ENCODE assay signal across 9 mouse cellular contexts in the genomic region with DNA sequence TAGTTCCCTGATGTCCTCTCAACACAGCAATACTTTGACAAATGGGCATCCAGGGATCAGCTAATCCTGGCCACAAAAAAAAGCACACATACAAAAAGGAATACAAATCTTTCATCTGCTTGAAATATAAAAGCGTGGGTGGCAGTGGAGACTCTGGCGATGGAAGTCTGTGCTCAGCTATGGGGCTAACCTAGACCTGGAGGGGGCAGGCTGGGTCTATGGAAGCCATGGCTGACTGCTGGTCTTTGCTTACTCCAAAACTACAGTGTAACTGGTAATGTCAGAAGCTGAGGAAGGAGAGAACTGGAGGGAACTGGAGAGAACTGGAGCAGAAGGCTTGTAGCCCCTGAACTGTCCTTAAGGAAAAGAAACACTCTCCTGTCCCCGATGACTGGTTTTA.
DNase-seq lines count a peak whose midpoint lies in the region; ATAC-seq and TF ChIP-seq lines count a peak whose summit lies in the region.
"Had no signal": no experiment of that assay in that cellular context is flagged by ENCODE, and none has a peak within 500 bp of the region (broad histone marks: within the 10 kb centered on the region; RNA-seq: fewer than 3 reads in every experiment).

No protein-coding gene starts in this region.

- peak; percentile 23; the same call in 1 of the 2 replicates for TF ChIP-seq CTCF in liver, postnatal 0 days (IDR thresholded peaks at IDR 0.05; ENCODE audit: low read depth)
- TF ChIP-seq CTCF in hindbrain, postnatal 0 days (IDR thresholded peaks at IDR 0.05; ENCODE audit: low read depth), result peak; percentile 42; the same call in 1 of the 2 replicates

- peak overlapping the region; percentile 35 for H3K4me2 ChIP-seq in embryonic facial prominence, embryonic 12.5 days (replicated peaks)
- no peak overlapping the region for H3K4me2 ChIP-seq in liver, postnatal 0 days (ENCODE audit: low read depth, low read length)
- H3K4me2 ChIP-seq in liver, embryonic 11.5 days, result no peak overlapping the region
- peak overlapping the region; percentile 50 for H3K4me2 ChIP-seq in hindbrain, postnatal 0 days (ENCODE audit: low read depth, low read length)
- H3K4me2 ChIP-seq in stomach, embryonic 14.5 days (replicated peaks; ENCODE audit: low read depth, low read length), result no peak overlapping the region

- DNase-seq in embryonic facial prominence, embryonic 10.5 days (ENCODE audit: low spot score), result no peak
- no peak for DNase-seq in liver, postnatal 0 days
- DNase-seq in liver, embryonic 11.5 days (ENCODE audit: low spot score), result no peak
- no peak for DNase-seq in hindbrain, postnatal 0 days (ENCODE audit: low spot score)
- no peak for DNase-seq in cerebellum, adult 9-10 months
- DNase-seq in adrenal gland, adult (ENCODE audit: inconsistent age in 2 of 2, low spot score in 1 of 2), result no peak

- no peaks in the 10 kb centered on the region for H3K36me3 ChIP-seq in embryonic facial prominence, embryonic 12.5 days
- H3K36me3 ChIP-seq in embryonic facial prominence, embryonic 10.5 days (replicated peaks), result no peaks in the 10 kb centered on the region
- no peaks in the 10 kb centered on the region for H3K36me3 ChIP-seq in liver, postnatal 0 days (replicated peaks; ENCODE audit: insufficient read depth, low read length)
- no peaks in the 10 kb centered on the region for H3K36me3 ChIP-seq in liver, embryonic 11.5 days (ENCODE audit: control insufficient read depth, insufficient read depth, low read length)
- no peaks in the 10 kb centered on the region for H3K36me3 ChIP-seq in hindbrain, postnatal 0 days (ENCODE audit: insufficient read depth, low read length)
- no peaks in the 10 kb centered on the region for H3K36me3 ChIP-seq in stomach, embryonic 14.5 days (ENCODE audit: control insufficient read depth, insufficient read depth, low read length)
- H3K36me3 ChIP-seq: lung, embryonic 15.5 days had no signal

- 72% methylated on average over 3 of the region's 3 CpGs for WGBS in embryonic facial prominence, embryonic 12.5 days
- 78% methylated on average over 3 of the region's 3 CpGs for WGBS in embryonic facial prominence, embryonic 10.5 days
- 70% methylated on average over 3 of the region's 3 CpGs for WGBS in liver, postnatal 0 days (ENCODE audit: insufficient replicate concordance)
- WGBS in liver, embryonic 11.5 days, result 70% methylated on average over 3 of the region's 3 CpGs
- WGBS in hindbrain, postnatal 0 days, result 58% methylated on average over 3 of the region's 3 CpGs
- 49% methylated on average over 3 of the region's 3 CpGs for WGBS in stomach, embryonic 14.5 days

- H3K4me1 ChIP-seq in embryonic facial prominence, embryonic 12.5 days, result peaks cover 56% of the 10 kb centered on the region
- peaks cover 41% of the 10 kb centered on the region for H3K4me1 ChIP-seq in embryonic facial prominence, embryonic 10.5 days
- H3K4me1 ChIP-seq in liver, postnatal 0 days (ENCODE audit: insufficient read depth), result peaks cover 12% of the 10 kb centered on the region
- H3K4me1 ChIP-seq in liver, embryonic 11.5 days (replicated peaks; ENCODE audit: control insufficient read depth, insufficient read depth, low read length), result peaks cover 18% of the 10 kb centered on the region
- peaks cover 46% of the 10 kb centered on the region for H3K4me1 ChIP-seq in hindbrain, postnatal 0 days (ENCODE audit: insufficient read depth, low read length)
- H3K4me1 ChIP-seq in stomach, embryonic 14.5 days (ENCODE audit: control insufficient read depth, insufficient read depth, low read length), result peaks cover 34% of the 10 kb centered on the region

- no peak overlapping the region for H3K4me3 ChIP-seq in embryonic facial prominence, embryonic 12.5 days
- no peak overlapping the region for H3K4me3 ChIP-seq in embryonic facial prominence, embryonic 10.5 days
- H3K4me3 ChIP-seq in liver, postnatal 0 days (ENCODE audit: low read depth, low read length), result no peak overlapping the region
- H3K4me3 ChIP-seq in liver, embryonic 11.5 days (ENCODE audit: low read depth, low read length), result no peak overlapping the region
- no peak overlapping the region for H3K4me3 ChIP-seq in hindbrain, postnatal 0 days (ENCODE audit: low read length)
- H3K4me3 ChIP-seq in stomach, embryonic 14.5 days (ENCODE audit: low read depth, low read length), result no peak overlapping the region
- H3K4me3 ChIP-seq: lung, embryonic 15.5 days had no signal

- no peak for ATAC-seq in embryonic facial prominence, embryonic 12.5 days (ENCODE audit: insufficient number of reproducible peaks, insufficient read depth, low FRiP score, low TSS enrichment)
- no peak for ATAC-seq in liver, postnatal 0 days
- ATAC-seq in liver, embryonic 11.5 days (replicated peaks; ENCODE audit: low FRiP score), result no peak
- ATAC-seq in hindbrain, postnatal 0 days, result no peak
- ATAC-seq in stomach, embryonic 14.5 days (ENCODE audit: insufficient number of reproducible peaks, insufficient read depth, low FRiP score, low read depth), result no peak

- no peak overlapping the region for H3K9ac ChIP-seq in embryonic facial prominence, embryonic 12.5 days
- no peak overlapping the region for H3K9ac ChIP-seq in liver, postnatal 0 days (replicated peaks)
- H3K9ac ChIP-seq in liver, embryonic 11.5 days (ENCODE audit: low read depth, low read length), result no peak overlapping the region
- H3K9ac ChIP-seq in hindbrain, postnatal 0 days (replicated peaks; ENCODE audit: low read length), result peak overlapping the region; percentile 33; the same call in 1 of the 2 replicates
- no peak overlapping the region for H3K9ac ChIP-seq in stomach, embryonic 14.5 days (replicated peaks; ENCODE audit: low read depth, low read length)
- H3K9ac ChIP-seq: lung, embryonic 15.5 days had no signal

- peak overlapping the region; percentile 61 for H3K27ac ChIP-seq in embryonic facial prominence, embryonic 12.5 days
- no peak overlapping the region for H3K27ac ChIP-seq in embryonic facial prominence, embryonic 10.5 days (replicated peaks)
- no peak overlapping the region for H3K27ac ChIP-seq in liver, postnatal 0 days (ENCODE audit: low read depth)
- no peak overlapping the region for H3K27ac ChIP-seq in liver, embryonic 11.5 days (ENCODE audit: low read depth, low read length)
- H3K27ac ChIP-seq in hindbrain, postnatal 0 days, result peak overlapping the region; percentile 66
- peak overlapping the region; percentile 39; the same call in 1 of the 2 replicates for H3K27ac ChIP-seq in stomach, embryonic 14.5 days (ENCODE audit: low read length)
- H3K27ac ChIP-seq: lung, embryonic 15.5 days had no signal

- H3K27me3 ChIP-seq in embryonic facial prominence, embryonic 12.5 days, result peaks cover 13% of the 10 kb centered on the region; the same call in 1 of the 2 replicates
- H3K27me3 ChIP-seq in embryonic facial prominence, embryonic 10.5 days (replicated peaks; ENCODE audit: low read depth, poor library complexity, severe bottlenecking), result peaks cover 81% of the 10 kb centered on the region
- peaks cover 9% of the 10 kb centered on the region for H3K27me3 ChIP-seq in liver, postnatal 0 days (ENCODE audit: insufficient read depth, low read length)
- H3K27me3 ChIP-seq in liver, embryonic 11.5 days (replicated peaks; ENCODE audit: control insufficient read depth, insufficient read depth, low read length), result peaks cover 37% of the 10 kb centered on the region
- no peaks in the 10 kb centered on the region for H3K27me3 ChIP-seq in hindbrain, postnatal 0 days (ENCODE audit: insufficient read depth, low read length)
- H3K27me3 ChIP-seq in stomach, embryonic 14.5 days (ENCODE audit: control insufficient read depth, insufficient read depth, low read length), result no peaks in the 10 kb centered on the region

- H3K9me3 ChIP-seq in embryonic facial prominence, embryonic 12.5 days, result no peaks in the 10 kb centered on the region
- no peaks in the 10 kb centered on the region for H3K9me3 ChIP-seq in embryonic facial prominence, embryonic 10.5 days
- H3K9me3 ChIP-seq in liver, postnatal 0 days (ENCODE audit: low read length), result no peaks in the 10 kb centered on the region
- H3K9me3 ChIP-seq in liver, embryonic 11.5 days (ENCODE audit: control insufficient read depth, low read length), result no peaks in the 10 kb centered on the region
- H3K9me3 ChIP-seq in hindbrain, postnatal 0 days (ENCODE audit: low read length), result no peaks in the 10 kb centered on the region
- H3K9me3 ChIP-seq in stomach, embryonic 14.5 days (ENCODE audit: control insufficient read depth, low read depth, low read length), result no peaks in the 10 kb centered on the region
- H3K9me3 ChIP-seq: lung, embryonic 15.5 days had no signal

- no peak for TF ChIP-seq EP300 in liver, postnatal 0 days (IDR thresholded peaks at IDR 0.05; ENCODE audit: low read depth)

Comparison
In these comparisons a context has a peak if more than half of its experiments do, and no peak if none do; other contexts are left out.
1. H3K27ac ChIP-seq: peak in embryonic facial prominence, embryonic 12.5 days (single experiment), hindbrain, postnatal 0 days (single experiment) and stomach, embryonic 14.5 days (single experiment); none in embryonic facial prominence, embryonic 10.5 days (single experiment), liver, postnatal 0 days (single experiment) and liver, embryonic 11.5 days (single experiment).
2. H3K4me2 ChIP-seq: peak in embryonic facial prominence, embryonic 12.5 days (single experiment) and hindbrain, postnatal 0 days (single experiment); none in liver, postnatal 0 days (single experiment), liver, embryonic 11.5 days (single experiment) and stomach, embryonic 14.5 days (single experiment).